Mouse (Mus musculus) common myeloid progenitor, adult 5-6 weeks (primary cell): Measurements from ENCODE around the gene Ryr2. TPM values are rescaled to one million over a fixed set of nuclear protein-coding genes. Genes with fewer than 3 reads are reported as not detected.
"Not testable (repeated sequence)": the region's sequence is repeated elsewhere in the genome, so short reads cannot be mapped to it uniquely, and the experiment has no call there.

Experiments
- ATAC-seq: replicated peaks from 2 replicates; pipeline ENCODE4 v1.8.0; 2016; ENCODE audit warnings: low read depth, mild to moderate bottlenecking, moderate TSS enrichment, inconsistent platforms; ENCODE audit not compliant: poor library complexity, severe bottlenecking
- total RNA-seq: library from RNA; stranded (forward); fragments of 200-1000, 187-1606 nt; gene quantifications from 2 replicates; pipeline ENCODE4 v1.2.3, GENCODE M21; 2017

Gene Ryr2
- not detected in 2 replicates for total RNA-seq

DNA sequence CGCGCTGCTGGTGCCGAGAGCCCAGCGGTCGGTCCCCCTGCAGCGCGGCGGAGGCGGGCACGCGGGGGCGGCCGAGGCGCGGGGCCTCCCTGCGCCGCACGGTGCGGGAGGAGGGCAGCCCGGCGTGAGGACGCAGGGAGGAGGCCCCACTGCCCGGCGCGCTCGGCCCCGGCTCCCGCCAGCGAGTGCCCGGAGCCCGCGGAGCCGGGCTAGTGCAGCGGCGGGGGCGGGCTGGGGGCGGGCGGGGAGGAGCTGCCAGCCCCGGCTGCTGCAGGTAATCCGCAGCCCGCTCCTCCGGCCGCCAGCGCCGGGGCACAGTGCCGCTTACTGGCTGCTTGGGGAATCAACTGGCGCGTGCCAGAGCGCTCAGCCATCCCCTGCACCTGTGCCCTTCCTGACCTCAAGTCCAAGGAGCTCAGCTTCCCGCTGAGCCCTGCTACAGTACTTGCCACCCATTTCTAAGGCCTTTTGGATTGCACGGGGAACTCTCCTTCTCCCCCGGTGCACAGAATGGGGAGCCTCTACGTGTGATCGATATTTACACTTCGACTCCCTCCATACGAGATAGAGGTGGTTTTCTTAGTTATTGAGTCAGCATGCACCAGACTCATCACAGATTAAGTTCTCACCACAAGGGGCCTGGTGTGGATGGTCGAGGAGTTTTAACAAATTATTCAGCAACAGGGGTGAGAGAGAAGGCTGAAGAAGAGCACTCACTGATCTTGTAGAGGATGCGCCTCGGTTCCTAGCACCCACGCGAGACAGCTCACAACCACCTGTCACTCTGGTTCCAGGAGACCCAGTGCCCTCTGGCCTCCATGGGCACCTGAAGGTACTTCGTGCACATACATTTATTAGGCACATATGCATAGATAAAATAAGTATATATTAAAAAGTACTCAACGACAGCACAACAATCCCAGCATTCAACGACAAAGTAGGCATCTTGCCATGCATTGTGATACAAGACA is at the start of gene Ryr2:
Gene Ryr2 (minus strand): TSS at position 284 of the 971 bp plus-strand sequence.
- peak; percentile 65; the same call in 1 of the 2 replicates for ATAC-seq

DNA sequence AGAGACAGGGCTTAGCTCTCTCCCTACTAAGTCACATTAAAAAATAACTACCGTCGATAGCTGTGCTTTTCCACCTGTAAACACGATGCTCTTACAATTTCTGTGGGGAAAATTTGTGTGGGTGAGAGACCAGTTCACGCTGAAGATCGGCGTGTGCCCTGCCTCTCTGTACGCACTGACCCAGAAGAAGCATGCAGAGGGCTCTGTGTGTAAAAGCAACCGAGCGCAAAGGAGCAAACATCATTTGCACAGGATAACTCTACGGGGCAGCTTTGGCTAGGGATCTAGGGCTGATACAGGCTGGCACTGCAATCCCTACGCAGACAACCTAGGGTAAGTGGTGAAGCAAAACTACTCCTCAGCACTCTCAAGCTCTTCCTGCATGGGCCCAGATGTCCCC is 47.2 kb upstream of the Ryr2 start:
- no peak for ATAC-seq

DNA sequence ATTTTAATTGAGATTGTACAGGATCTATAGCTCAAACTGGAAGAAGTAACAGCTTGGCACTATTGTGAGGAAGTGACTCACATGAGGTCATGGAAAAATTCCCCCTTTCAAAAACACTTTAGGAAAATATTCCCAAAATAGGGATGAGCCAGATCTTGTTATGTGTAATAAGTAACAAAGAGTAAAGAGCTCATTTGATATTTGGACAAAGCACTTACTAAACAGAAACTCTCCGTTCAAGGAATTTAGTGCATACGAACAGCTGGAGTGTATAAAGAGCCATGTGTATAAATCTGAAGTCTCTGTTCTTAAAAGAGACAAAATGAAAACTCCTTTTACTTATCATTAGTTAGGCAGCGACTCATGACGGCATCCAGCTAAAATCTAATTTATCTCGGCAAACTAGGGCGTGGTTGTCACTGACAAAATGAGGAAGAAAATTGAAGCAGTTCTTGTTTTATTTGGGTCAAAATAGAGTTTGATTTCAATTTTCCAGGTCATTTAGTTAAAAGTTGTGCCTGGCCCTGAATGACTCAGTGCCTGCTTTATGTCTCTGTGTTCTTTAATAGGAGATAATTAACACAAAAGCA is 40.3 kb upstream of the Ryr2 start:
- no peak for ATAC-seq

DNA sequence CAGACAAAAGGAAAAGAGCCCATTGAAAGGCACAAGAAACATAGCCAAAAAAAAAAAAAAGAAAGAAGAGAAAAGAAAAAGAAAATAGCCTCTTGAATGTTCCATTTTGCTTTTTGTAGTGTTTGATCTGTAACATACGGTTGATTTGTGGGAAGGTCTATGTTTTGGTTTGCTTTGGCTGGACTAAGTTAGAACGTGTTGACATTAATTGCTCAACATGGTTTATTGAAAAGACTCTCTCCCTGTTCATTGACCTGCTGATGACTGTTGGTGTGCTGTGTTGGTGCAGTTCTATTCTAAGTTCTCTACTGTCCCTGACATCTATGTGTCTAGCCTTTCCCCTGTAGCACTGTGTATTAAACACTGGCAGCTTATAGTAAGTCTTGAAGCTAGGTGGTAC is 39.7 kb upstream of the Ryr2 start:
- ATAC-seq, result no peak

DNA sequence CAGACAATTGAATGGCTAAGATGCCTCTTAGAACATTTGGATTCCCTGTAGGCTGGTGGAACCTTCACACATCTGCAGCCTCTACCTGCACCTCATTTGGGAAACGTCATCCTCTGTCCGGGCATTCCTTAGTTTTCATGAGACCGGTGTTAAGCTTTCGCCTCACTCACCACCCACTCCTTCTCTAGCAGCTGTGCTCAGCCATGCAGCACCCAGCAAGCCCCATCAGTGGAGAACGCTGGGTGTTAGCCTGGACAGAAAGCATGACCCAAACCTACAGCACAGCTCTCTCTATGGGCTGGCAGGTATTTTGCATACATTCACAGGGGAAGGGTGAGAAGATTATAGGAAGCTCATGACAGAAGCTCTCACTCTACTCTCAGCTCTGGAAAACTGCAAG is 36.6 kb upstream of the Ryr2 start:
- ATAC-seq, result no peak

DNA sequence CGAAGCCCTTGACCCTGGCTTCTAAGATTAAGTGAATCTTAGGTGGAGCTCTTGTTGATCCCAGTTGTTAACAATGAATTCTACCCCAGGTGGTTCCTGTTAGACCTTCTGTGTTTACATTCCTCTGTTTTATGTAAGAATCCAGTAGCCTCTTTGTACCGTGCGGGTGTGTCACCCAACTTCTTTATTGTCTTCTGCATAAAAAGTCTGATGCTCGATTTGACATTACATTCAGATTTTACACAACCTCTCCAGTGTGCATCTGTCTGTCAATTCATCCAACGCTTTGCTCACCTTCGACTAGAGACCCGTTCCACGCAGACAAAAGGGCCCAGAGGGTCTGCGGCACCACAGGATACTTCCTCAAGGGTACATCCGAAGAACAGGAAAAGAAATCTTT is 29.7 kb upstream of the Ryr2 start:
- not testable (repeated sequence) for ATAC-seq

DNA sequence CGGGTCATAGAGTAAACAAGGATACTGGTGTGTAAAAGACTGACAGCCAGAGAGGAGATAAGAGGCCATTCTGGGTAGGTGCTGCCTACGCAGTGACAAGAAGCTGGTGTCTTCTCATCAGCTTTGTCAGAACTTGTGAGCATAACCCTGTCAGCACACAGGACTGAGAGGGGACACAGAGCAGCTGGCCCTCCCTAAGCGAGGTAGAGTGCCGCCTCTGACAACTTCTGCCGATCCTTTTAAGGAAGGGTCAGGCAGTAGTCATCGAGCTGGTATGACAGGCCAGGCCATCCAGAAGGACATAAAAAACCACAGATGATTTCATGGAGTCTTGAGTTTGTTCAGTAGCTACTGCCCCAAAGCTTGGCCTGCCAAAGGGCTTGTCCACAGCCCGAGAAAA is 26.8 kb upstream of the Ryr2 start:
- no peak for ATAC-seq

DNA sequence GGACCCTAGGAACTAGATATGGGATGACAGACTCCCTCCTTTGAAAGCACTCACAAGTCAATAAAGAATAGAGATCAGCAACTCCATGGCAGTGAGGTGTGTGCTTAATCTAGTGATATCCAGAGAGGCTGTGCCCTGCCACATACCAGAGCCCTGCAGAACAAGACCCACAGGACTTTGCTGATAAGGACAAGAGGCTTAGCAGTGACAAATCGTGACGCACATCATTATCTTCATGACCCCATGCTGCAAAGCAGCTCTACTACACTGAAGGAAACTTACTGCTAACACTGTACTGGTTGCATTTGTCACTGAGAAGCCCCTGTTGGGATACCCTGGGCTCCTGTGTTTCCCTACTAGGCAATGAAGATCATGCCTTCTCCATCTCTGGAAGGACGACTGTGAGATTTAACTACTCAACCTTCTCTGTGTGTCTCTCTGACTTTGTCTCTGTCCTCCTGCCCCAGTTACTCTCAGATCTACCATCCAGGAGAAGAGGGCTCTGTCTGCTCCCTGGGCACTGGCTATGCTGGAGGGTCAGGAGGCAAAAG is 25.5 kb upstream of the Ryr2 start:
- ATAC-seq, result no peak

DNA sequence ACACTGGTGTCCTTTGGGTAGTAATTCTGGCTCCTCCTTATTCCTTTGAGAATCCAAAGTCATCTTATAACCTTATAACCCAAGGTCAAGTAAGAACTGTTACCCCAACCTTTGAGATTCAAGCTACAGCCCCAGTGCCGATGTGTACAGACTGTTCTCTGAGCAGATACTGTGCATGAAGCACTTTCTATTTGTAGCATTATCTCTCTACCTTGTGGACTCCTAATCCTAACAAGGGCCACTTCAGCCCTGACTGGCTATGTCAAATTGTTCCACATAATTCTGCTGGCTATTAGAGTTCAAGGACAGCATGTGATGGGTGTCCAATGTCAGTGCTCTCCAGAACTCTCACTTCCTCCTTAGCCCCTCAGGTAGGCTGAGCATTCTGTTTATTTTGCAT is 22.4 kb upstream of the Ryr2 start:
- no peak for ATAC-seq

DNA sequence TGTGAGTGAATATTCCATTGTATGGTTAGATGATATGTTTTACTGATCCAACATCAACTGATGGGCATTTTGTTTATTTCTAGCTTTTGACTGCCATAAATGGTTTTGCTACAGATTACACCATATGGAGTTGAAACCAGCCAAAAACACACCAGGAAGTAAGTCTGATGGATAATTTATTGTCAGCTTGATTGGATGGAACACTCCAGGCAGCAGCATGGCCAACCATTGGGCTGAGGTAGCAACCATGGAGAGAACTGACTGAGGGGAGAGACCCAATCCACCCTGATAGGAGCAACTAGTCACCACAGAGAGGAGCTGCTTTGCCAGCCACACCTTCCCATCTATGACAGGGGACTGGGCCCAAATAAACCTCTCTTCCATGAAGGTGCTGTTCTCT is 19.4 kb upstream of the Ryr2 start:
- no peak for ATAC-seq

DNA sequence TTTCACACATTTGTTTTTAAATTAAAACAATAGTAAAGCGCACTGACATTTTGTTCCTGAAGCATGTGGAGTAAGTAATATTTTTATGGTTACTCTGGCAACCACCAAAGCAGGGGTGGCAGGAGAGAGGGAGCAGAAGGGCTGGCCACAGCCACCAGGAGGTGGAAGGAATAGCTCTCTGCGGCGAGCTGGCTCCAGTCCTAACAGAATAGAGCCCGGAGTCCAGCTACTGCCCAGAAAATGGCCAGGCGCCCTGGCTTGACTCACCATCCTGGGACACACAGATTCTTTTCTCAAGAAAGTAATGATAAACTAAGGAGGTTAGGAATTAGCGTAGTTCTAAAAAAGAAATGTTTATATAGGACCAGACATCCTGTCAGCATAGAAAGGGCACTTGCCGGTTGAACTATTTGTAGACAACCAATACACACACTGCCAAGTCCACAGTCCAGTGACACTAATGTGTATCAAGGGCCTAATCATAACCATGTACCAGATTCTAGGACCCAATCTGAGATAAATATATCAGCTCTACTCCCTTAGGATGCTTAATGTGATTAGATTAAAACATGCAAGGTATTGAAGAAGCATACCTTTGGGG is 18.3 kb upstream of the Ryr2 start:
- no peak for ATAC-seq

DNA sequence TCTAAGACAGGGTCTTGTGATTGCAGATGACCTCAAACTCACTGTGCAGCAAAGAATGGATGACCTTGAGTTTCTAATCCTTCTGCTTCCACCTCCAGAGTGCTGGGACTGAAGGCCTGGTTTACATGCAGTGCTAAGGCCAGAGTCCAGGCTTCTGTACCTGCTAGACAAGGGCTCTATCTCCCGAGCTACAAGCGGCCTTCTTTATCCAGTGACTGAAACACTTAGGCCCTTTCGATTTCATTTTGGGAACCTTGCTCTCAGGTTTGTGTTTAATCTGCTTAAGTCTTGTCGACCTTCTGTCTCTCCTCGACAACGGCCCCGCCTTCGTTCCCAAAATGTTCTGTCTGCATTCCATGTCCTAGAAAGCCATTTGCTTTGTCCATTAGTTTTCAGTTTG is 8.8 kb upstream of the Ryr2 start:
- ATAC-seq, result no peak

DNA sequence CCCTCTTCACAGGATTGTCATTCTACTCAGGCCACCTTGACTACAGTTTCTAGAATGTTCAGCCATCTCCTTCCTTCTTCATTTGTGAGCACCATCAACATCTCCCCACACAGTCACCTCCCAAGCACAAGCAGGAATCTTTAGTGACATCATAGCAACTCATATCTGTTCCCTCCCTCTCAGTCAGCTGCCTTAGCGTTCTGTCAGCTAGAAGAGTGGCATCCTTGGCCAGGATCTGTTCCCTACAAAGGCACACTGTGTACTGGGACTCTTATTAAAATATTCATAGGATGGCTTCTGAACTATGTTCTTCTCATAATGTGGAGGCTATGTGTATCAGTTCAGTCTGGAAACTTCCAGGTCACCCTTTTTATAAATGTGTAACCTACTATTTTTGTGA is 8.1 kb upstream of the Ryr2 start:
- no peak for ATAC-seq

DNA sequence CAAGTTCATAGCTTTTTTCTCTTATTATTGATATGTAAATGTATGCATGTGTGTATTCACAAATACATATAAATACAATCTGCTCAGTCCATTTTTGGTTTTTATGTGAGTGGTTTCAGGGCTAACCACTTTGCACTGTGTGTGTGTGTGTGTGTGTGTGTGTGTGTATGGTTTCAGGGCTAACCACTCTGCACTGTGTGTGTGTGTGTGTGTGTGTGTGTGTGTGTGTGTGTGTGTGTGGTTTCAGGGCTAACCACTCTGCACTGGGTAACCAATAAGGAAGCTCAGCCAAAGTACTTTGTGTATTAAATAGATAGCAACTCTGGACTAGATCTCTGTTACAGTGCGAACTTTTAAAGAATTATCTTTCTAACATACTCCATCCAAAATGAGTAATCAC is 2.2 kb upstream of the Ryr2 start:
- no peak for ATAC-seq

DNA sequence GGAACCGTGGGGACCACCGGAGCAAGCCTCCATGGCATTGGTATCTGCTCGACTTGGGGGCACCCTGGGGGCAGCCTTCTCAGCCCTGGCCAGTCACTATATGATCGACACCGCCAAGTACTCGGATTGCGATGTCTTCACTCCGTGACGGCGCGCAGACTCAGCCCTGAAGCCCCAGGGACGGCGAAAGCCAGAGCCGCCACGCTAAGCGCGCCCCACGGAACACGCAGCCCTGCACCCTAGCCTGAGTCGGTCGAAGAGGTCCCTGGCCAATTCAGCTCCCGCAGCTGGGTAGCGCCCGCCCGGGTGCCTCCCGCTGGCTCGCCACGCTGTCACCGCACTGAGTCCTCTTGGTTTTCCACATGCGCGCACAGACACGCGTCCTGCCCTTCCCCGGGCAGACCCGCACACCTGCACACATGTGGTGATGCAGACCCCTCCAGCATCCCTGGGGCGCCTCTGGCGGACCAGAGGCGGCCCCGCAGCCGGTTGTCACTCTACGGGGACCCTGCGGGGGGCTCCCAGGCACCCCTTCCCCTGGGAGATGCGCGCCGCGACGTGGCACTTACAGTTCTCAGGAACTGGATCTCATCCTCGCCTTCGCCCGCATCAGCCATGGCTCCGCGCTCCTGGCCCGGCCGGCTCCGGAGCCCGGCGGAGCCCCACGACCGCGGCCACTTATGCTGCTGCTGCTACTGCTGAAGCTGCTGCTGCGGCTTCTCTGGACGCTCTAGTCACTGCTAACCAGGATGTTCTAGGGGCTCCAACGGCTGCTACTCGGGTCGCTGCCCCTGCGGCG is 716 bp downstream of the Ryr2 start:
- ATAC-seq, result no peak

DNA sequence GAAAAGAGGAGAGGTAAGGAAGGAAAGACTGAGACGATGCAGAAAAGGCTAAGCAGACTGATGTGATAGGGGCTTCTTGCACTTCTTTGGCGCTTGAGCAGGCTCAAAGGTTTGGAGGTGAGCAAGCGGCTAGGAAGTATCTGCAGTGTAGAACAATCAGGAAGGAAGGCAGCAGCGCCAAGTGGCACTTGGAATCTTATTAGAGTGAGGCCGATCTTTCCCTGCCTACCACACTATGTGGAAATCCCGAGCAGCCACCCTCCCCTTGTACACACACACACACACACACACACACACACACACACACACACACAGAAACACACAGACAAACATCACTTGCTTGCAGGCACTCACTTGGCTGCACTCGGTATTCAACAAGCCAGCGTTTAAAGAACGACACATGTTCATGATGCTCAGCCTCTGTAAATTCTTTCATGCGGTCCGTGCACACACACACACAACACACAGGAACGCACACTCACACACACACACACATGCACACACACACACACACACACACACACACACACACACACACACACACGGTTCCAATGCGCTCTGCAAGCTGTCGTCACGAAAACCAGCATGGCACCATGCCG is 1.4 kb downstream of the Ryr2 start:
- ATAC-seq, result no peak

DNA sequence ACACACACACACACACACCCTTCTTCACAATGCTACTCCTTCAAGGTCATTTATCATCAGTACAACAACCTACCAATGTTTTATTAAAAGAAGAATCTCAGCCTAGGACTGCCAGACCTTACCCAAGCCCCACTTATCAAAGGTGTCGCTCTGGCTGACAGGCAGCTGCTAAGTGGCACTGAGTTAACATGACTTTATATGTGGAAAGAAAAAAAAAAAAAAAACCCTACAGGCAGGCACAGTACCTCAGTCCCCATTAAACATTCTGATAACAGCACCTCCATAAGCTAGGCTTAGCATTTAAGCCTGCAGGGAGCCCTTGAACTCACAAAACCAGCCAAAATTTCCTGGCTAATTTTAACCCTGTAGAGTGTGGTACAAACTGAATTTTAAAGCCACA is 2.4 kb downstream of the Ryr2 start:
- no peak for ATAC-seq

DNA sequence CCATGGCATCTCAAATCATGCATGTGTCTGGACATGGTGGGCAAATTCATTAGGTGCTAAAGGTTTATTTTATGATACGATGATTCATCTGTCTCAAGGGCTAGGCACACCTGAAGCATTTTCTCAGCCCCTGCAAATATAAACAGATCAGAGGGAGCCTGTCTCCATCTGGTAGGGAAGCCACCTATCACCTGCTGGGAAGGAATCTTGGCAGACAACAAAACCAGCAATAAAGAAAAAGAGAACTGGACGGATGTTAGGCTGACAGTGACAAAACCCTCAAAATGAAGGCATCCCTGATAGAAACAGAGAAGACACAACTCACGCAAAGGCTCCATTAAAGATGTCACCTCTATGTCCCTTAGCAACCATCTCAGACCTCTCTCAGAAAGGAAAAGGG is 3.7 kb downstream of the Ryr2 start:
- ATAC-seq, result no peak

DNA sequence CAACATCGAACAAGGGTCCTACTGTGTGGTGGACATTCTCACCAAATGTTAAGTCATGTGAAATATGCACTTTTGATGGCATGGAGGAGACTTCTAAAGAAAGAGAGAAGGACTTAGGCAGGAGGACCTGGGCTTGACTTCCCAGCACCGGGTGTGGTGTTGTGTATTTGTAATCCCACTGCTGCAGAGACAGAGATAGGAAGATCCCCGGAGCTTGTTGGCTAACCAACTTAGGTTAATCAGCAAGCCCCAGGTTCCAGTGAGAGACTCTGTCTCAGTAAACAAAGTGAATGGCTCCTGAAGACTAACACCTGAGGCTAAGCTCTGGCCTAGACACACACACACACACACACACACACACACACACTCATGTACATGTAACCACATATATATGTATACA is 7.3 kb downstream of the Ryr2 start:
- no peak for ATAC-seq

DNA sequence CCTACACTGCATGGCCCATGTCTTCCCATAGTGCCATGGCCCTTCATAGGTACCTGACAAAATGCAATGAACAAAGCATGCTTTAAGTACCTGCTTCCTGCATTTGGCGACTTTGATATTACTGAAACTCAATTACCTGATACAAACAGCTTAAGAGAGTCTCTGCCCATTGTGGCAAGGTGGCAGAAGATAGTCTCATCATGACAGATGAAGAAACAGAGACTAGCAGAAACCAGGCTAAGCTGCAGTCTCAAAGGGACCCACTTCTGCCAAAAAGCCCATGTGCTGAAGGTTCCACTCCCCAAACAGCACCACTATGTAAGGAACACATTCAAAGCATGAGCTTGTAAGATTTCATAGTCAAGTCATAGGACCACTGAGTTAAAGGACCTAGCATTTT is 7.8 kb downstream of the Ryr2 start:
- ATAC-seq, result no peak
